In the genomic region with DNA sequence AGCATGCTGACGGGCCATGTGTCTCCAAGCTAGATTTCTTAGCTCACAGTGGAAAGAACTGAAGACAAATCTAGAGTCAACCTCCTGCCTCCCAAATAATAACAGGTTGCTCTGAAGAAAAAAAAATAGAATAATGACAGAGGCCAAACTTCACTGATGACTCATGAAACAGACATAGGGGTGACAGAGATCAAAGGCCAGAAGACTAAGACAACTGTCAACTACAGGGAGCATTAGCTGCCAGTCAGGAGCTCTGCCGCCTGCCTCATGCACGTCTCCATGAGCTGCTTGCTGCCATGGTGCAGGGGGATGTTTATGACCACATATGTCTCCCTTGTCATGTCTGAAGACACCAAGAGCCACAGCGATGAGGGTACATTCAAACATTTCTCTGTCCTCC, we compare ENCODE assay signal across 28 mouse cellular contexts.
DNase-seq lines count a peak whose midpoint lies in the region; ATAC-seq and TF ChIP-seq lines count a peak whose summit lies in the region.
"Had no signal": no experiment of that assay in that cellular context is flagged by ENCODE, and none has a peak within 500 bp of the region (broad histone marks: within the 10 kb centered on the region; RNA-seq: fewer than 3 reads in every experiment).

No protein-coding gene starts in this region.

- WGBS in embryonic facial prominence, embryonic 10.5 days: 63% methylated on average over 4 of the region's 4 CpGs
- WGBS in intestine, embryonic 16.5 days: 58% methylated on average over 4 of the region's 4 CpGs
- WGBS in forebrain, postnatal 0 days: 88% methylated on average over 4 of the region's 4 CpGs

- H3K4me2 ChIP-seq in intestine, embryonic 16.5 days (ENCODE audit: low read depth, low read length): peak overlapping the region; percentile 7; the same call in 1 of the 2 replicates
- no peak overlapping the region for H3K4me2 ChIP-seq in forebrain, postnatal 0 days (ENCODE audit: low read depth)
- H3K4me2 ChIP-seq: forebrain, embryonic 12.5 days; heart, embryonic 15.5 days; hindbrain, embryonic 12.5 days; midbrain, embryonic 13.5 days; neural tube, embryonic 13.5 days had no signal

- H3K27me3 ChIP-seq in embryonic facial prominence, embryonic 10.5 days (replicated peaks; ENCODE audit: low read depth, poor library complexity, severe bottlenecking): peaks cover 6% of the 10 kb centered on the region; the same call in 1 of the 2 replicates
- H3K27me3 ChIP-seq in intestine, embryonic 16.5 days (replicated peaks; ENCODE audit: control insufficient read depth, insufficient read depth, low read length): no peaks in the 10 kb centered on the region
- no peaks in the 10 kb centered on the region for H3K27me3 ChIP-seq in forebrain, postnatal 0 days (ENCODE audit: insufficient read depth, low read length)
- H3K27me3 ChIP-seq: heart, embryonic 15.5 days; hindbrain, embryonic 12.5 days; midbrain, embryonic 13.5 days; neural tube, embryonic 13.5 days had no signal

- H3K9ac ChIP-seq in intestine, embryonic 16.5 days (ENCODE audit: low read depth, low read length): no peak overlapping the region; the same call in 1 of the 2 replicates
- H3K9ac ChIP-seq in forebrain, postnatal 0 days: no peak overlapping the region
- H3K9ac ChIP-seq: forebrain, embryonic 12.5 days; heart, embryonic 15.5 days; hindbrain, embryonic 12.5 days; midbrain, embryonic 13.5 days; neural tube, embryonic 13.5 days had no signal

- H3K27ac ChIP-seq in embryonic facial prominence, embryonic 10.5 days (replicated peaks): peak overlapping the region; percentile 73
- H3K27ac ChIP-seq in intestine, embryonic 16.5 days (ENCODE audit: low read length): peak overlapping the region; percentile 69; the same call in 1 of the 2 replicates
- H3K27ac ChIP-seq in forebrain, postnatal 0 days (ENCODE audit: low read depth, low read length): no peak overlapping the region
- H3K27ac ChIP-seq: forebrain, embryonic 12.5 days; heart, embryonic 10.5 days; heart, embryonic 15.5 days; hindbrain, embryonic 12.5 days; hindbrain, postnatal 0 days; kidney, postnatal 0 days; macrophage; midbrain, embryonic 13.5 days; neural tube, embryonic 13.5 days had no signal

- H3K4me3 ChIP-seq in embryonic facial prominence, embryonic 10.5 days: no peak overlapping the region
- H3K4me3 ChIP-seq in intestine, embryonic 16.5 days (ENCODE audit: low read length): no peak overlapping the region
- no peak overlapping the region for H3K4me3 ChIP-seq in forebrain, postnatal 0 days (ENCODE audit: low read depth, low read length)
- H3K4me3 ChIP-seq: erythroblast, embryonic 14.5 days; forebrain, embryonic 12.5 days; heart, embryonic 10.5 days; heart, embryonic 15.5 days; hindbrain, embryonic 12.5 days; midbrain, embryonic 13.5 days; neural tube, embryonic 13.5 days had no signal

- no peaks in the 10 kb centered on the region for H3K9me3 ChIP-seq in embryonic facial prominence, embryonic 10.5 days
- no peaks in the 10 kb centered on the region for H3K9me3 ChIP-seq in intestine, embryonic 16.5 days (ENCODE audit: control insufficient read depth, low read length)
- no peaks in the 10 kb centered on the region for H3K9me3 ChIP-seq in forebrain, postnatal 0 days (ENCODE audit: low read length)
- H3K9me3 ChIP-seq: forebrain, embryonic 12.5 days; heart, embryonic 10.5 days; heart, embryonic 15.5 days; hindbrain, embryonic 12.5 days; midbrain, embryonic 13.5 days; neural tube, embryonic 13.5 days had no signal

- no peaks in the 10 kb centered on the region; the same call in 1 of the 2 replicates for H3K36me3 ChIP-seq in embryonic facial prominence, embryonic 10.5 days (replicated peaks)
- H3K36me3 ChIP-seq in intestine, embryonic 16.5 days (ENCODE audit: control insufficient read depth, insufficient read depth, low read length): no peaks in the 10 kb centered on the region
- peaks cover 2% of the 10 kb centered on the region; the same call in 1 of the 2 replicates for H3K36me3 ChIP-seq in forebrain, postnatal 0 days (ENCODE audit: insufficient read depth)
- H3K36me3 ChIP-seq: forebrain, embryonic 12.5 days; heart, embryonic 10.5 days; heart, embryonic 15.5 days; hindbrain, embryonic 12.5 days; midbrain, embryonic 13.5 days; neural tube, embryonic 13.5 days had no signal

- no peak for TF ChIP-seq CTCF in forebrain, postnatal 0 days (IDR thresholded peaks at IDR 0.05; ENCODE audit: low read depth)

- H3K4me1 ChIP-seq in embryonic facial prominence, embryonic 10.5 days: peaks cover 84% of the 10 kb centered on the region
- H3K4me1 ChIP-seq in intestine, embryonic 16.5 days (ENCODE audit: control insufficient read depth, insufficient read depth, low read length): peaks cover 17% of the 10 kb centered on the region
- 0 out of 2 replicates have a peak, but pooled peaks cover 8% of the 10 kb centered on the region for H3K4me1 ChIP-seq in forebrain, postnatal 0 days (ENCODE audit: insufficient read depth)

- peak; percentile 73 for ATAC-seq in intestine, embryonic 16.5 days
- ATAC-seq in forebrain, postnatal 0 days: no peak
- ATAC-seq: hindbrain, postnatal 0 days; lung, postnatal 0 days; midbrain, embryonic 13.5 days had no signal

- DNase-seq in thymus, postnatal 0 days (ENCODE audit: low spot score): peak; percentile 7
- DNase-seq in thymus, postnatal 10 days (ENCODE audit: low spot score in 2 of 2): no peak
- no peak for DNase-seq in embryonic facial prominence, embryonic 10.5 days (ENCODE audit: low spot score)
- DNase-seq in B cell, adult 2 months: no peak
- no peak for DNase-seq in cerebellum, adult 9-10 months
- DNase-seq in forebrain, postnatal 0 days: no peak
- DNase-seq: adrenal gland, adult 2 months; cerebellum, adult 8-10 months; cerebellum, postnatal 36 days; gastrocnemius, postnatal 25 days; heart, adult 11 months; heart, postnatal 36 days; kidney, adult 2 months; kidney, postnatal 4 days; lung, adult 18-20 months; thymus, postnatal 25 days had no signal
